Mouse (Mus musculus): Measurements from ENCODE around the gene Col1a1. TPM values are rescaled to one million over a fixed set of nuclear protein-coding genes. Genes with fewer than 3 reads are reported as not detected.

Col1a1 gene
- polyA plus RNA-seq, 1 experiment from 2014 or later = 941 TPM

DNA sequence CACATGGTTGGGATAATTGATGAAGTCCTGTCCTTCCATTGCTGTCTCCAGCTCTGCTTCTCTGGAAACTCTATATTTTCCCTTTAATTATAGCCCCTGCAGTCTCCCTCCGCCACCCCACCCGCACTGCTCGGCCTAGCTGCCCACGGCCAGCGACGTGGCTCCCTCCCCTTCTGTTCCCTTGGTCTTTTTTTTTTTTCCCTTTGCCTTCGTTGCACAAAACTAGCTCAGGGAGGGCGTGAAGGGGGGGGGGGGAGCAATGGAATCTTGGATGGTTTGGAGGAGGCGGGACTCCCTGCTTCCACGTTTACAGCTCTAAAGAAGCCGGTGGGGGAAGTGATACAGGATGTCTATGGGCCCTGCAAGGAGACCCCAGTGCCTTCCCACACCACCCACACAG, 1.5 kb upstream of the Col1a1 start:
- ATAC-seq (ENCODE audit: low FRiP score, low TSS enrichment) = no peak
- Histone ChIP-seq H3K9ac (replicated peaks; ENCODE audit: low read length) (0 out of 2 replicates have a peak overlapping the region, but pooled peaks have one; percentile 13), H3K27me3 (ENCODE audit: insufficient read depth, low read length) (peaks cover 25% of the 10 kb centered on the region), H3K4me3 (ENCODE audit: low read length) (no peak overlapping the region), H3K4me1 (ENCODE audit: insufficient read depth, low read length) (peaks cover 53% of the 10 kb centered on the region), H3K4me2 (replicated peaks; ENCODE audit: low read depth, low read length) (peak overlapping the region; percentile 20; the same call in 1 of the 2 replicates), H3K9me3 (ENCODE audit: low read length) (no peaks in the 10 kb centered on the region), H3K27ac (ENCODE audit: low read length) (peak overlapping the region; percentile 91), H3K36me3 (ENCODE audit: insufficient read depth, low read length) (no peaks in the 10 kb centered on the region)
- 13% methylated on average over 11 of the region's 11 CpGs for WGBS

DNA sequence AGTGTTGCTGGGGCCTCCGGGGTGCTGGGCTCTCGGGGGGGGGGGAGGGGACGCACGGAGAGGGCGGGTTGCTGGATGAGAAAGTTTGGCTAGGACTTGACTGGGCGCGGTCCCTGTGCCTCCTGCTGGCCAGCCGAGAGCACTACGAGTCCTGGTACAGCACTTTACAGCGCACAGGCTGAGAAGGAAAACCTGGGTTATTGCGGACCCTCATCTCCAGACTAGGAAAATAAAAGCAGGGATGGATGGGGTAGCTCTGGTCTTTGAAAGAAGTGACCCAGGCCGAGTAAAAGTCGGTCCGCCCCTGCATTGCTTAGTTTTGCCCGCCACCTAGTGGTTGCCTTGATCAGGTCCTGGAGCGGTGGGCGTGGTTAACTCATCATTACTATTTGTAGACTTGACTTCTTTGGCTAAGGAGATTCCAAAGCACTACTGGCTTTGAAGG, 849 bp downstream of the Col1a1 start:
- under 1% methylated on average over 14 of the region's 17 CpGs for WGBS
- H3K4me3 ChIP-seq (ENCODE audit: low read length) = peak overlapping the region; percentile 61
- H3K36me3 ChIP-seq (ENCODE audit: insufficient read depth, low read length) = peaks cover 9% of the 10 kb centered on the region; the same call in 1 of the 2 replicates
- peaks cover 25% of the 10 kb centered on the region for H3K27me3 ChIP-seq (ENCODE audit: insufficient read depth, low read length)
- H3K27ac ChIP-seq (ENCODE audit: low read length) = peak overlapping the region; percentile 91
- peaks cover 41% of the 10 kb centered on the region for H3K4me1 ChIP-seq (ENCODE audit: insufficient read depth, low read length)
- ATAC-seq (ENCODE audit: low FRiP score, low TSS enrichment) = peak; percentile 71
- H3K4me2 ChIP-seq (replicated peaks; ENCODE audit: low read depth, low read length) = peak overlapping the region; percentile 84
- H3K9me3 ChIP-seq (ENCODE audit: low read length) = no peaks in the 10 kb centered on the region
- H3K9ac ChIP-seq (replicated peaks; ENCODE audit: low read length) = peak overlapping the region; percentile 78

DNA sequence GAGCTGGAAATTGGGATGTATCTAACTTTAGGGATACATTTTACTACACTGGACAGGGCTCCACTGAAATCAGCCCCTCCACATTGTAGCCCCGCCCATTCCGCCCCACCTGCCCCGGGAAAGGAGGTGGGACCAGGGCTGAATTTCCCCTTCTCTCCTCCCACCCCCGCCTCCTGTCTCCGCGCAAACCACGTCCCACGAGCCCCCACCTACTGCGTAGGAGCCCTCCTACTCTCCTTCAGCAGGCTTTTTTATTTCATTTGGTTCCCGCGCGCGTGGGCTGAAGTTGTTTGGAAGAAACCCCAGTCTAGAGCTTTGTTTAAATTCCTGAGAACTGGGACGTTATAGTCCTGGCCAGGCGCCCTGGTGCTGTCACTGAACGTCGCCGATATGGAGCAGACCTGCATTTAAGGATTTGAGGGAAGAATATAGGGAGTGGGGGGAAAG, 1.3 kb downstream of the Col1a1 start:
- H3K9ac ChIP-seq (replicated peaks; ENCODE audit: low read length) = peak overlapping the region; percentile 67
- H3K27ac ChIP-seq (ENCODE audit: low read length) = peak overlapping the region; percentile 67
- WGBS = 1% methylated on average over 18 of the region's 18 CpGs
- no peaks in the 10 kb centered on the region for H3K9me3 ChIP-seq (ENCODE audit: low read length)
- peaks cover 25% of the 10 kb centered on the region for H3K27me3 ChIP-seq (ENCODE audit: insufficient read depth, low read length)
- H3K4me3 ChIP-seq (ENCODE audit: low read length) = peak overlapping the region; percentile 61
- peak overlapping the region; percentile 84 for H3K4me2 ChIP-seq (replicated peaks; ENCODE audit: low read depth, low read length)
- H3K4me1 ChIP-seq (ENCODE audit: insufficient read depth, low read length) = peaks cover 41% of the 10 kb centered on the region
- peaks cover 11% of the 10 kb centered on the region; the same call in 1 of the 2 replicates for H3K36me3 ChIP-seq (ENCODE audit: insufficient read depth, low read length)
- ATAC-seq (ENCODE audit: low FRiP score, low TSS enrichment) = peak; percentile 44

DNA sequence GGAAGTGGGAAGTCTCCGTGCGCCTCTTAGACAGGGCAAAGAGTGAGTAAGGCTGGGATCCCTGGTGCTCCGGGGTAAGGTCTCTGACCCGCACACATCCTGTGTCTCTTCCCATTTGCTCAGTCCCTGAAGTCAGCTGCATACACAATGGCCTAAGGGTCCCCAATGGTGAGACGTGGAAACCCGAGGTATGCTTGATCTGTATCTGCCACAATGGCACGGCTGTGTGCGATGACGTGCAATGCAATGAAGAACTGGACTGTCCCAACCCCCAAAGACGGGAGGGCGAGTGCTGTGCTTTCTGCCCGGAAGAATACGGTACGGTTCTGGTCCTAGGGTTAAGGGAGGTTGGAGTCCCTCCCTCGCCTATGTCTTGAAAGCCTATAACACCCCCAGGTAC, 1.8 kb downstream of the Col1a1 start:
- H3K4me3 ChIP-seq (ENCODE audit: low read length) = peak overlapping the region; percentile 61
- peaks cover 13% of the 10 kb centered on the region; the same call in 1 of the 2 replicates for H3K36me3 ChIP-seq (ENCODE audit: insufficient read depth, low read length)
- H3K27ac ChIP-seq (ENCODE audit: low read length) = peak overlapping the region; percentile 67
- no peaks in the 10 kb centered on the region for H3K9me3 ChIP-seq (ENCODE audit: low read length)
- peak; percentile 3; the same call in 1 of the 2 replicates for ATAC-seq (ENCODE audit: low FRiP score, low TSS enrichment)
- WGBS = 2% methylated on average over 15 of the region's 15 CpGs
- peak overlapping the region; percentile 67 for H3K9ac ChIP-seq (replicated peaks; ENCODE audit: low read length)
- H3K27me3 ChIP-seq (ENCODE audit: insufficient read depth, low read length) = peaks cover 25% of the 10 kb centered on the region
- H3K4me1 ChIP-seq (ENCODE audit: insufficient read depth, low read length) = peaks cover 39% of the 10 kb centered on the region
- peak overlapping the region; percentile 84 for H3K4me2 ChIP-seq (replicated peaks; ENCODE audit: low read depth, low read length)

DNA sequence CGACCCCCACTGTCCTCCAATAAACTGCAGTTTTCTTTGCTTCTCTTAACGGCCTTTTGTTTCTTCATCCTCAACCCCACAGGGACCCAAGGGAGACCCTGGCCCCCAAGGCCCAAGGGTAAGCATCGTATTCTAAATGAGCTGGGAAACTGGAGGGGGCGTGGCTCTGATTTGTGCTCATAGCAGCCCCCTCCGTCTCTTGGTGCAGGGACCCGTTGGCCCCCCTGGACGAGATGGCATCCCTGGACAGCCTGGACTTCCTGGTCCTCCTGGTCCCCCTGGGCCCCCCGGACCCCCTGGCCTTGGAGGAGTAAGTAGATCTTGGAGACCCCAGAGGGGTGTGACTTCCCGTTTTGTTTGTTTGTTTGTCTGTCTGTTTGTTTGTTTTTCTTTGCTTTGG, 2.3 kb downstream of the Col1a1 start:
- no peak overlapping the region for H3K27ac ChIP-seq (ENCODE audit: low read length)
- 16% methylated on average over 9 of the region's 9 CpGs for WGBS

DNA sequence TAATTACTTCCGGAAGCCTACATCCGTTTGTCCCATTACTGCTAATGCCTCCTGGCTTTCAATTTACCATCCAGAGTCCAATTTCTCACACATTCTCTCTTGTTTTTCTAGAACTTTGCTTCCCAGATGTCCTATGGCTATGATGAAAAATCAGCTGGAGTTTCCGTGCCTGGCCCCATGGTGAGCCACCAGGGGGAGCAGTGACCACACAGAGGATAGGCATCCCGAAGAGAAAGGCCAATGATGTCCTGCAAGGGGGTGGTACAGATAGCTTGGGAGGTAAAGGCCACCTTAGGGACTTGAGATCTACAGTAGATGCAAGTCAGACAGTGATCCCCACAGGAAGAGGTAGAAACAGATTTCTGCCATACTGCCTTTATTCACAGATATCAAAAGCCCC, 3.3 kb downstream of the Col1a1 start:
- WGBS = 15% methylated on average over 4 of the region's 4 CpGs

More for the DNA sequence above, 2.3 kb downstream of the Col1a1 start:
- peak overlapping the region; percentile 84 for H3K4me2 ChIP-seq (replicated peaks; ENCODE audit: low read depth, low read length)
- H3K9me3 ChIP-seq (ENCODE audit: low read length) = no peaks in the 10 kb centered on the region
- H3K4me1 ChIP-seq (ENCODE audit: insufficient read depth, low read length) = peaks cover 33% of the 10 kb centered on the region
- ATAC-seq (ENCODE audit: low FRiP score, low TSS enrichment) = no peak
- peak overlapping the region; percentile 67 for H3K9ac ChIP-seq (replicated peaks; ENCODE audit: low read length)
- H3K27me3 ChIP-seq (ENCODE audit: insufficient read depth, low read length) = peaks cover 25% of the 10 kb centered on the region
- H3K36me3 ChIP-seq (ENCODE audit: insufficient read depth, low read length) = peaks cover 13% of the 10 kb centered on the region; the same call in 1 of the 2 replicates
- H3K4me3 ChIP-seq (ENCODE audit: low read length) = peak overlapping the region; percentile 61

DNA sequence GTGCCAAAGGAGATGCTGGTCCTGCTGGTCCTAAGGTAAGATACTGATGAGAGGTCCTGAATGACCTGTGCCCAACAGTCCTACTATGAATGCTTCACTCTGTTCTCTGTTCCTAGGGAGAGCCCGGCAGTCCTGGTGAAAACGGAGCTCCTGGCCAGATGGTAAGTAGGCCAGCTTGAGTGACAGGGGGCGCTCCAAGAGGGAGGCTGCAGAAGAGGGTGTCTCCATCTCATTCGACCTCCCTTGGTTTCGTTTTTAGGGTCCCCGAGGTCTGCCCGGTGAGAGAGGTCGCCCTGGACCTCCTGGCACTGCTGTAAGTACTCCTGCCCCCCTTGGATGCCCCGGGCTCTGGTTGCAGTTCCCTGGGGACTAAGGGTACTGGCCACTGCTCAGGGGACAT, 5.1 kb downstream of the Col1a1 start:
- H3K4me2 ChIP-seq (replicated peaks; ENCODE audit: low read depth, low read length) = no peak overlapping the region; the same call in 1 of the 2 replicates
- WGBS = 42% methylated on average over 9 of the region's 9 CpGs

More for the DNA sequence above, 3.3 kb downstream of the Col1a1 start:
- H3K27ac ChIP-seq (ENCODE audit: low read length) = peak overlapping the region; percentile 47; the same call in 1 of the 2 replicates
- H3K4me3 ChIP-seq (ENCODE audit: low read length) = peak overlapping the region; percentile 61; the same call in 1 of the 2 replicates
- peaks cover 13% of the 10 kb centered on the region; the same call in 1 of the 2 replicates for H3K36me3 ChIP-seq (ENCODE audit: insufficient read depth, low read length)
- H3K27me3 ChIP-seq (ENCODE audit: insufficient read depth, low read length) = peaks cover 20% of the 10 kb centered on the region
- H3K4me2 ChIP-seq (replicated peaks; ENCODE audit: low read depth, low read length) = peak overlapping the region; percentile 84
- H3K9me3 ChIP-seq (ENCODE audit: low read length) = no peaks in the 10 kb centered on the region
- H3K9ac ChIP-seq (replicated peaks; ENCODE audit: low read length) = no peak overlapping the region
- no peak for ATAC-seq (ENCODE audit: low FRiP score, low TSS enrichment)
- peaks cover 26% of the 10 kb centered on the region for H3K4me1 ChIP-seq (ENCODE audit: insufficient read depth, low read length)

DNA sequence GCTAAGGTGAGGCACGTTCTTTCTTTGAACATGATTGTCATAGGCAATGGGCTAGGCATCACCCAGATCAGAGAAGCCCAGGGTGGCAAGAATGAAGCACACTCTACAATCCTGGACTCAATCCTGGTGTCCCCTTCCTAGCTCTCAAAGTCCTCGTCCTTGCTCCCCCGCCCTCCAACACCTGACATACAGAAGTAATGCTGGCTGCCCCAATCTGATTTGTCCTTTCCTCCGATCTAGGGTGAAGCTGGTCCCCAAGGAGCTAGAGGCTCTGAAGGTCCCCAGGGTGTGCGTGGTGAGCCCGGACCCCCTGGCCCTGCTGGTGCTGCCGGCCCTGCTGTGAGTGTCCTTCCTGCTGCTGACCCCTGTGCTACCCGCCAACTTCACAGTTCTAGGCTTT, 5.8 kb downstream of the Col1a1 start:
- H3K27ac ChIP-seq (ENCODE audit: low read length) = no peak overlapping the region
- H3K36me3 ChIP-seq (ENCODE audit: insufficient read depth, low read length) = peaks cover 18% of the 10 kb centered on the region; the same call in 1 of the 2 replicates
- 73% methylated on average over 8 of the region's 8 CpGs for WGBS
- ATAC-seq (ENCODE audit: low FRiP score, low TSS enrichment) = no peak
- peaks cover 6% of the 10 kb centered on the region; the same call in 1 of the 2 replicates for H3K27me3 ChIP-seq (ENCODE audit: insufficient read depth, low read length)
- no peak overlapping the region for H3K4me3 ChIP-seq (ENCODE audit: low read length)
- H3K4me2 ChIP-seq (replicated peaks; ENCODE audit: low read depth, low read length) = no peak overlapping the region; the same call in 1 of the 2 replicates
- no peak overlapping the region for H3K9ac ChIP-seq (replicated peaks; ENCODE audit: low read length)
- H3K9me3 ChIP-seq (ENCODE audit: low read length) = no peaks in the 10 kb centered on the region
- peaks cover 11% of the 10 kb centered on the region; the same call in 1 of the 2 replicates for H3K4me1 ChIP-seq (ENCODE audit: insufficient read depth, low read length)

More for the DNA sequence above, 5.1 kb downstream of the Col1a1 start:
- Histone ChIP-seq H3K27me3 (ENCODE audit: insufficient read depth, low read length) (peaks cover 11% of the 10 kb centered on the region), H3K36me3 (ENCODE audit: insufficient read depth, low read length) (peaks cover 18% of the 10 kb centered on the region; the same call in 1 of the 2 replicates), H3K9ac (replicated peaks; ENCODE audit: low read length) (peak overlapping the region; percentile 23; the same call in 1 of the 2 replicates), H3K27ac (ENCODE audit: low read length) (peak overlapping the region; percentile 47; the same call in 1 of the 2 replicates), H3K9me3 (ENCODE audit: low read length) (no peaks in the 10 kb centered on the region), H3K4me1 (ENCODE audit: insufficient read depth, low read length) (peaks cover 15% of the 10 kb centered on the region; the same call in 1 of the 2 replicates), H3K4me3 (ENCODE audit: low read length) (no peak overlapping the region)
- no peak for ATAC-seq (ENCODE audit: low FRiP score, low TSS enrichment)

DNA sequence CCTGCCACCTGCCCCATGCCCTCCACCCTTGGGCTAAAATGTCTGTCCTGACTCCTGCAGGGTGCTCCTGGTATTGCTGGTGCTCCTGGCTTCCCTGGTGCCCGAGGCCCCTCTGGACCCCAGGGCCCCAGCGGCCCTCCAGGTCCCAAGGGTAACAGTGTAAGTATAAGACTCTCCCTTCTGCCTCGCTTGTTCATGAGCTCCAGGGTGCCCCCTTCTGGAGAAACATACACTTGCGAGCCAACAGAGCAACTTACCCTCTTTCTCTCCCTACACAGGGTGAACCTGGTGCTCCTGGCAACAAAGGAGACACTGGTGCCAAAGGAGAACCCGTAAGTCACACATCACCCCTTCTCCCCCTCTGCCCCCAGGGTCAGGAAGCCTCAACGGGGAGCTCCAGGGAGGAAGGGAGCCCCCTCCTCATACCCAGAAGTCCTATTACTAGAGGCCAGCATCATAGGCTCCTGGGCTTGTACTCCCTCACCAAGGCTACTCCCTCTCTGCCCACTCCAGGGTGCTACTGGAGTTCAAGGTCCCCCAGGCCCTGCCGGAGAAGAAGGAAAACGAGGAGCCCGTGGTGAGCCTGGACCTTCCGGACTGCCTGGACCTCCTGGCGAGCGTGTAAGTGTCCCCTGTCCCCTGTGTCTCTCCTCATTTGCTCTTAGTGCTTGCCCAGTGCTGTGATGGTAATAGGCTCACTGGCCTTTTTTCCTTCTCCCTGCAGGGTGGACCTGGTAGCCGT, 6.4 kb downstream of the Col1a1 start:
- no peak overlapping the region for H3K4me2 ChIP-seq (replicated peaks; ENCODE audit: low read depth, low read length)
- peaks cover 6% of the 10 kb centered on the region; the same call in 1 of the 2 replicates for H3K27me3 ChIP-seq (ENCODE audit: insufficient read depth, low read length)
- peak overlapping the region; percentile 62; the same call in 1 of the 2 replicates for H3K27ac ChIP-seq (ENCODE audit: low read length)
- no peak overlapping the region for H3K4me3 ChIP-seq (ENCODE audit: low read length)
- H3K9me3 ChIP-seq (ENCODE audit: low read length) = no peaks in the 10 kb centered on the region
- 54% methylated on average over 13 of the region's 13 CpGs for WGBS
- peaks cover 23% of the 10 kb centered on the region; the same call in 1 of the 2 replicates for H3K36me3 ChIP-seq (ENCODE audit: insufficient read depth, low read length)
- H3K9ac ChIP-seq (replicated peaks; ENCODE audit: low read length) = no peak overlapping the region
- no peak for ATAC-seq (ENCODE audit: low FRiP score, low TSS enrichment)
- peaks cover 9% of the 10 kb centered on the region; the same call in 1 of the 2 replicates for H3K4me1 ChIP-seq (ENCODE audit: insufficient read depth, low read length)
